Mouse (Mus musculus): Measurements from ENCODE around the gene Nedd9.
A peak's percentile ranks its signal among the peaks of the same experiment; 100 is the strongest.

Gene Nedd9

DNA sequence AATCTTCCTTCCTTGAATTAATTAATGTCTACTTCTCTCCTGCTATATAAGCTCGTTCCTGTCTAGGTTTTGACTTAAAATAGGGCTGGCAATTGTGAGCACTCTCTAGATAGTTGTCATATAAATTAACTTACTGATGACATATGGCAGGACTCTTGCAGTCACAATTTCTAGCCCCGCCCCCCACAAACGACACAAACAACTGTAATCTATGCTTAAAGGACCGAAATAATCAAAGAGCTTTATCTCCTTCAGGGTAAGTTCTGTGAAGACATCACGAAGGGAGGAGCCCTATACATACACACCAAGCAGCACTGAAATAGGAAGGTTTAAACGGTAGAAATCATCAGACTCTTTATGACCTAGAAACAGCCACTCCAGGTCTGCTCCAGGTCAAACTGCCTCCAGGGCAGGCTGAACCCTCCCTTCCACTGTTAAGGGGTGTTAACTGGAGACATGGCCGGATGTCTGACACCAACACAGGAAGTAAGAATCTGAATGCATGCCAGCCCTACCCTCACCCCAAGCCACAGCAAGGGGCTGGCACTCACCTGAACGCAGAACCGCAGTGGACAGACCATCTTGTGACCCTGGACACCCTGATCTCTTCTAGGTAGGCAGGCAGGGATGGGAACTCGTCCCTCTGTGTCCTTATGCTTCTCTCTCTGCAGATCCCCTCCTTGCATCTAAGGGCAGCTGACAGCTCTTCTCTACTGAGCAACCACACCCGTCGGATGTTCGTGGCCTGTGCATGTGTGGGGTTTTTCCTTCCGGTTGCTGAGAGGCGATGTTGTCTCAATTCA is at the start of gene Nedd9:
Gene Nedd9 (minus strand): TSS at position 757 of the 803 bp plus-strand sequence.
- DNase-seq: peak; percentile 78

DNA sequence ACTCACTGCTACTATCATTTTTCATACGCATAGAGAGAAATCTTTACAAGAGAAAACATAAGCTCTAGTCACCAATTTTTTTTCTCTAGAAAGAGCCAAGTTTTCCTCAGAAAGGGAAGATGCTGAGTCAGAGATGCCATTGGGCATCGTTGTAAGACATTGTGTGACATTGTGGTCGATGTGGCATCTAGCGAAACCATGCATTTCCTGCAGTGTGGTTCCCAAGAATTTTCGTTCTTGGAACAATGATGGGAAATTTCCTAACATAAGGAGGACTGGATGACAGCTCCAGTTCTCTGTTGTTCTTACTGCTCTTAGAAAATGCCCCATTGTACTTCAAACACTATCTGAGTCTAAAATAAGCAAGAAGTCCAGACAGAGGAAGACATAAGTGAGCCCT is 45.5 kb upstream of the Nedd9 start:
- DNase-seq: no peak

DNA sequence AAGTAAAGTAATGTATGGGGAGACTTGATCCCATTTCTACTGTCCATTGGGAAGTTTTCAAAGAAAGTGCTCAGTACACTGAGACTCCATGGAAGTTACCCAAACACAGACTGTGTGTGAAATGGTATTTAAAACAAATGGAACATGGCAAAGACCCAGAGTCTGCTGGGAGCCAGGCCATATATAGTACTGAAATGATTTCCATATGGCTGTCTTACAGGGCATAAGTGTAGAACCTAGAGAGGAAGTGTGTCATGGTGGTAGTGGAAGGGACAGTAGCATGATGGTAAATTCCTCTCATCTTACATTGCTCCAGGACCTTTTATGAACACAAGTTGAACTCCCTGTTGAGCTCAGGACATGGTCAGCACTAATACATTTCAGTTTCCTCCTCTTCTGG is 43.2 kb upstream of the Nedd9 start:
- DNase-seq: no peak

DNA sequence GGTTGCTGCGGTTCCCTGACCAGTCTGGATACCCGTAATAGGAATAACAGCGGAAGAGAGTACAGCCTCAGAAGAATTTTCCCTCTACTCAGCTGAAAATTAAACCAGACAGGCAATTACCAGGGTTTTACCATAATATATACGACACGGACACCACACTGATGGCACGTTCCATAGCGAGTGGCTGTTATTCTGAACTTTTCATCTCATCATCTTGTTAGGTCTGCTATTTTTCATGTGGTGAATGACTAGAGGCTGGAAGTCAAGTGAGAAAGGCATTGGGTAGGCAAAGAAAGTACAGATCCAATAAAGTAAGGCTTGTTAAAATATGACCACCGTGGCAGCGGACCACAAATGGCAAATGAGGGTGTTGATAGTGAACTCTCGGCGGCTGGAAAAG is 37.0 kb upstream of the Nedd9 start:
- no peak for DNase-seq

DNA sequence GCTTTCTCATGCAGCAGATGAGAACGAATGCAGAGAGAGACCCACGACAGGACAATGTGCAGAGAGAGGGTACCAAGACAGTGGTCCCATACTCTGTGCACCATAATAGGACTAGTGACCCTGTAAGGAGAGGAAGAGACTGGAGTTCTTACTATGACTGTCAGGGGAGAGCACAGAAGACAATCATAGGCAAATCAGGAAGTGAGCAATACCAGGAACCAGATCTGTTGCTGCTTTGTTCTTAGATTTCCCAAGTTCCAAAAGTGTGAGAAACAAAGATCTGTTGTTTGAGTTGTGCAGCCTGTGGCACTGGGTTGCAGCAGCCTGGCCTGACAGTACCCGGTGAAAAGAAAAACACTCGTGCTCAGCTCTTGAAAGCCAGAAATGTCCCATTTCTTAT is 34.1 kb upstream of the Nedd9 start:
- DNase-seq: no peak

DNA sequence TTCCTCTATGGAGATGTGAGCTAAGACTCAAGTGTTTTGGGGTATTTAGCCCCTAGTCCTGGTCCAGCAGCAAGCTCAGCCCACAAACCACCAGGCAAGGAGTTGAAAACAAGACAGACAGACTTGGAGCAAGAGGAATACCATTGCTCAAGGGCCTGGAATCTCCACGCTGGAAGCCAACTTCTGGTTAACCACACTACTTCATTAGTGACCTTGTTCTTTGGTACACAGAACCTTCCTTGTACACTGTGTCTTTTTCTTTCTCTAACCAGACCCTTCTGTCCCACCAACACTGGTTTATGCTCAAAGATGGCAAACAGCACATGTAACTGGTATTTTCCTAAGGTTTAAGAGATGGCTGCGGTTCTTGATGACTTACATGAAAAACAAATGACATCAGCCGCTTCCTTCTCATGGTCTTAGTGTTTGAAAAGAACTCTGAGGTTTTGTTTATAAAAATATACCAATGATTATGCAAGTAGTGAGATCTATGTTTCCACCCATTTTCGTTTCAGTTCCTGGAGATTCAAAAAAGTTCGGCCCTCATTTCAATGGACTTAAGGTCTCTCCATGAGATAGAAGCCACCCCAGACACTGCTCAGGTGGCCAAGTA is 33.5 kb upstream of the Nedd9 start:
- DNase-seq: no peak

DNA sequence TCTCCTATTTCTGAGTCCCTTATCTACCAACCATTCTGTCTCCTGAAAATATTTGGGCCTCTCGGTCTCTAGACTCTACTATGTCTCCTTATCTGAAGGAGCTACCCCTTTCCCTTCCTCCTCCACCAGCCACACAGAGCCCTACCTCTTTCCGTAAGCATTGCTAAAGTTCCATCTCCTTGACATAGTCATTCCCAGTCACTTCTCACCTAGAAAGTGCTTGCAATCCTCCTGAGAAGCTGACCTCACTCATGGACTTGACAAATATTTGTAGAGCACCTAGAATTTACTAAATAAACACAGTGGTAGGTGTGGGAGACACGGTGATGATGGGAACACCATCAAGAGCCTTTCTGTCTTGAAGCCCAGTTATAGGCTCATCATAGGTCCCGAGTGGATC is 32.6 kb upstream of the Nedd9 start:
- DNase-seq: no peak

DNA sequence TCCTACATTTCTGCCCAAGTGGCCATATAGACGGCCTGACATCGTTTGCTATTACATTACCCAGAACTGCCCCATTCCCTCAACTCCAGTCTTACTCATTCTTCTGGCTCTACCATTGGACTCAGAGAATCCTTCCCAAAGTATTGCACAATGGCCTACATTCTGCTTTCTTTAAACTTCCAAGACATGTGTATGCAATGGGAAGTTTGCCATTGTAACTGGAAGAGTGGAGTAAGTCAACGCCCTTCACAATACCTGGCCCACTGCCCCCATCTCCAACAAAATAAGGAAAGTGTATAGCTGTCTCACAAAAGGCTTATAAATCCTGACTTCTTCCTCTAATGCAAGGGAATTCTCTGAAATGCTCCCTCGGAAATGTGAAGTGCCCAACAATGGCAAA is 30.0 kb upstream of the Nedd9 start:
- no peak for DNase-seq

DNA sequence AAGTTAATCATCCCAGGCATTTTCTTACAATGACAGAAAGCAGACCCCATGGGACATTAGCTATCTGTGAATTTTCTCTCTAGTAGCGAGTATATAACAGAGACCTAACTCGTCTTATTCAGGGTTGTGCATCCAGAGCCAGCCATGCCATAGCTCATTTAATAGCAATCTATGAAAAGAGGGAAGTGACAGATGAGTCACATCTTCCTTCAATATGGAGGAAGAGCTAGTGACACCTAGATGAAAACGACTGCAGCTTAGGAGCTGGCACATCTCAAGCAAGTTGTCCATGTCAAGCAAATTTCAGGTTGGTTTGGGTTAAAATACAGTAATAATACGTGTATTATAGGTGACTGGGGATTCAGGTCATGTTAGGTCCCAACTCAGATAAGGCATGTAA is 28.6 kb upstream of the Nedd9 start:
- no peak for DNase-seq

DNA sequence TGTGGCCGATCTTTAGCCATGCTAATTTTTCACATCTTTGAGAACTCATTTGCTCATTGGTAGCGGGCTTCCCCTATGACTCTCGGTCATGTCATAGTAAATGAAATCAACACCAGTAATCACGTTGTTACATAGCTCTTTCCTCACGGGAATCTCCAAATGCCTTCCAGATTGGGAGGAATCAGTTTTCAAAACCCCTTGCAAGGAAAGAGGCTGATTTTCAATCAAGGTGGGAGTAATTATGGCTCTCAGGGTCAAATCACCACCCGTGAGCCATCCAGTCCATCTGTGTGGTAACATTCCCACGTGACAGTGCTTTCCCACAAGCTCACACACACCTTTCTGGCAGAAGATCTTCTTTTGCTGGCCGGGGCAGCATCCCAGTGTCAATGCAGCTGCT is 27.8 kb upstream of the Nedd9 start:
- no peak for DNase-seq

DNA sequence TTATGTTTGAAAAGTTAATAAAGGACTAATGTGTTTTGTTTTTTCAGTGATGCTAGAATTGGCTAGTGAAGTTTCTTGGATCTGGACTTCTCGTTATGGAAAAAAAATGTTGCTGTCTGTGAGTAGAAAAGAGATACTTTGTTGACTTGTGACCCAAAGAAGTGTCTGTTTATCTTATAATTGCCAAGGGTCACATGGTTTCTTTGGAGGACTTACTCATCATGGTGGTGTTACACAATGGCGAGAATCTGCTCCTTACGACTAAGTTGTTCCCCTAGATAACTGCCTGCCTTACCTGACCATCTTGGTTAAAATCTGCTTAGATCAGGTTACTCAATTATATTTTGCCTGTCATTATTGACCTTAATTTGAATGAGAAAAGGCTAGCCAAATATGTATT is 26.3 kb upstream of the Nedd9 start:
- DNase-seq: no peak

DNA sequence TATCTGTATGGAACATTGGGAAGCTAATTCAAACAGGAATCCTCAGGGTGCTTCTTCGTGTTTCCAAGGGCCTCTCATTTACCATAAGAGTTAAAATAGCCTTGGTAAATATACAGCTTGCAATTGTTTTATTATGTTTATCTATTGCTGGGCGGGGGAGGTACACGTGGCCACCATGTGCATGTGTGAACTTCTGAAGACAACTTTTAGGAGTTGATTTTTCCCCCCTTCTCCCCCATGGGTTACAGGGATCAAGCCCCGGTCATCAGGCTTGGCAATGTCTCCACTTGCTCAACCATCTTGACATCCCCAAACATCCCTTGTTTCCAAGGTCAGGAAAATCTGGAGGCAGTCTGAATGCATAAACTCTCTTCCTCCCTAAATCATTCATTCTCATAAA is 25.1 kb upstream of the Nedd9 start:
- no peak for DNase-seq

DNA sequence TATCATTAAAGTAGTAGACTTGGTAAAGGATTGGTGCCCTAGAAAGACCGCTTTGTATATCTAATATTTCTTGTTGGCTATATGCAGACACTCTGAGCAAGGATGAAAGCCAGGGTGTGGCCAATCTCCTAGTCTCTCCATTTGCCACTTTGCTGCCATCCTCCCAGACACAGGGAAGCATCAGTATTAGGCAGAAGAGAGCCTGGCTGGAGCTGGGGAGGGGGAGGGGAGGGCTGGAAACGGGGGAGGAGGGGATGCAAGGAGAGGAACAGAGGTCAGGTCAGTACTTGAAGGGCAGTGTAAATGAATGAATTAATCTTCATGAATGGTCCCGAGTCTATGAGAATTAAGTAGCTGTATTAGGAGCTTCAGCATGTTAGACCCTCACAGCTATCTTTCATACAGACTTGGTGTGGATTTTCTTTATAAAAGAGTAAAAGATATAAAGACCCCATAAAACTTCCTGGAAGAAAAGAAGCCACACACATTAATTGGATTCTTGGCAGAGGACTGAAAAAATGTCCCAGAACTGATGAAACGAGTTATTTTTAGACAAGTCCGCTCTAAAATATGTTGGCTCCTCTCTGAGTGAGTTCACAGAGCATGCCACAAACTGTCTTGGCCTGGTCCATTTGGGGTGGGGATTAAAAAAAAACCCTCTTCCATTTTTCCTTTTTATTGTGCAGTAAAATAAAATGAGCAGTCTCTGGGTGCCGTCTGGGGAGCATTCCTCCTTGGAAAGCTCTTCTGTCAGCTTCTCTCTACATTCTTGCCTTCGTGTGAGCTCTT is 23.7 kb upstream of the Nedd9 start:
- DNase-seq: no peak

DNA sequence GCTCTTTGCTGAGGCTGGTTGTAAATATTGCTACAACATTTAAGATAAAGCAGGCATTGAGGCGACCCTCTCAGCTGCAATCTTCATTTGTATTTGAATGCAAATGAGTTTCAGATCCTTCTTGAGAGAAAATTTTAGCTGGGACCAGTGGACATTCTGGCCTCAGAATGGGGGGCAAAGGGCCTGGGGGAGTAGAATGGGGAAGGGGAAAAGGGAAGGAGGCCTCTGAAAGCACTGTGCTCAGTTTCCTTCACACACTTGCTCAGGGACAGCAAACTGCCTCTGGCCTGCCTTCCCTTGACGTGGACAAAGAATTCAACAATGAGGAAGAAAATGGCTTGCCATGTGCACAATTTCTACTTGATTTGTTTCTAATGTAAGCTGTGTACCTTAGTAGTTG is 18.4 kb upstream of the Nedd9 start:
- DNase-seq: no peak

DNA sequence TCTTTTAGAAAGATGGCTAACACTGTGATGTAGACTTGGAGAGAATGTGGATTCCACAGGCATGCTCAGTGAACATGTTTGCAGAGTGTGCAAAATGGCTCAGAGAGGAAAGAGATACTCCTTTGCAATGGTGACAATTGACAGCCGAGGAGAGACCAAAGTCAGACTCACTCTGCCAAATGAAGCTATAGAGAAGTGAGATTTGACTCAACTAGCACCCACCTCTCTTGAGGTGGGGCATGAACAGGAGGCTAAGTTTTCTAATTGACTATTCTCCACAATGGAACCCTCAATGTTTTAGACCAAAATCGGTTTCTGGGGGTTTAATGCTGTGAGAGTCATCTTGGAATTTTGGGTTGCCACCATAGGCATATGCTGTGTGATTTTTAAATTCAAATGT is 17.8 kb upstream of the Nedd9 start:
- no peak for DNase-seq

DNA sequence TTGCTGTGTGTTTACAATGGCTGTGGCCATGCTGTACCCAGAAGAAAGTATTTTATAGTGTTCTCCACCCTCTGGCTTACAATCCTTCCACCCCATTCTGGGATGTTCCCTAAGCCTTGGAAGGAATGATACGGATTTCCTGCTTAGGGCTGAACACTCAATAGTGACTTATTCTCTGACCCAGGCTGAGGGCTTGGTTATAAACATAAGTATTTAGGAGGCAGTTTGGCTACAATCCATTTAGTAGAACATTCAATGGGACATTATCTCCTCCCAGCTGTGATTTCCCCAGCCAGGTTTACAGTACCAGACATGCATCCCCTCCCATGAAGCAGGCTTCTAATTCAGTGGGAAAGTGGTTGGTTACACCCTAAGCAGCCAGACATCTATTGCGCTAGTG is 17.3 kb upstream of the Nedd9 start:
- no peak for DNase-seq

DNA sequence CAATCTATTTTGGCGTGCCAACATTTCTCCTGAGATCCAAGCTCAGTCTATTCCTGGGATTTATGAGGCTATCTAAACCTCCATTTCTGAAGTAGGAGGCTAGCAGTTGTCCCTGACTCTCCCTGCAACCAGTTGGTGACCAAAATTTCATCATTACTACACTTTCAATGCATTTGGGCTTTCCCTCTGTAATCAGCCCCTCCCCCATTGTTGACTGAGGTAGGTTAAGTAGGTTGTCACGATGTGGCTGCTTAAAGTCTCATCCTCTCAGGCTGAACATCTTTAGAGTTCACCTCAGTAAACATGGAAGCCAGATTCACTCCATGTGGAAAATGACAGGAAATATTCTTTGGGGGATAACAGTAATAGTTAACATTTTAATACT is 15.7 kb upstream of the Nedd9 start:
- no peak for DNase-seq

DNA sequence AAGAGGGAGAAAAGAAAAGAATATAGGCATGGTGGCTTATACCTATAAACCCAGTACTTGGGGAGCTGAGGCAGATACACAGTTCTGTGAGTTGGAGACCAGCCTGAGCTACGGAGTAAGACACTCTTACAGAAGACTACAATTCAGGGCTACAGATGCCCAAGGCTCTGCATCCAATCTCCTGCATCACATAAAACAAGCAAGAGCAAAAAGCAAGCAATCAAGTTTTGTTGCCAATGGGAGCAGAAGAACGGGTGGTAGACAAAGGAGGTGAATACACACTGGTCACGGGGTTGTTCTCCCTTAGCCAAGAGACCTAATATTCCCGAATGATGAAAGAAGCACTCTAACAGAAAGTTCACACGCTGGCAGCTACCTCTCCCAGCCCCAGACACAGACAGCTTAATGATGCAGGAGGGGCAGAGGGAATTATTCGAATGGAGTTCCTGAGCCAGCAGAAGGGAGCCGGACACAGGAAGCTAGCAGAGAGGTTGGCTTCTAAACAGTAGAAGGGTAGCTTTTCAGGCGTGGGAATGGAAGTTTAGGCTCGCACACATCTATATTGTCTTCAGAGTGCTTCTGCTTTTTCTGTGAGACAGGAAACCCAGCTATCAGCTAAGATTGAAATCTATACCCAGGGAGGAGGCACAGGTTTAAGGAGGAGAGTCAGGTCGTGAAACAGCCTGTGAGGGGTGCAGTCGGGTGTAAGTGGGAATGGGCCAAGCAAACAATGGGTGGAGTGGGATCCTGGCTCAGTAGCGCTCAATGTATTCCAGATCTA is 15.2 kb upstream of the Nedd9 start:
- DNase-seq: no peak

DNA sequence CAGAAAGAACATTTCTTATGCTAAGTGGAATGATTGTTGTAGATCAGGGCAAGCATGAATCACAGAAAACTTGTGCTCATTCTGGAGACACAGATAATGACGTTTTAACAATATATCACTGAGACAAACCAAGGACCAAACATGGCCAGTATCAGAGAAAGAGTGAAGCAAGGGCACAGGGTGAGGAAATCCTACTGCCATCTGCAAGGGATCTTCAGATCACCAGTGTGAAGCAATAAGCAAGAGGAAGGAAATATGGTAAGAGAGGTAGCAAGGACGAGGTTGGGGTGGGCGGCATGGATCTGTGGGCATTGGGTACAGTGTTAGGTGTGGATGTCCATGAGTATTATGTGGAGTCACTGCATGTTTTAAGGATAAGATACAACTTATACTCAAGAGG is 13.6 kb upstream of the Nedd9 start:
- DNase-seq: no peak

DNA sequence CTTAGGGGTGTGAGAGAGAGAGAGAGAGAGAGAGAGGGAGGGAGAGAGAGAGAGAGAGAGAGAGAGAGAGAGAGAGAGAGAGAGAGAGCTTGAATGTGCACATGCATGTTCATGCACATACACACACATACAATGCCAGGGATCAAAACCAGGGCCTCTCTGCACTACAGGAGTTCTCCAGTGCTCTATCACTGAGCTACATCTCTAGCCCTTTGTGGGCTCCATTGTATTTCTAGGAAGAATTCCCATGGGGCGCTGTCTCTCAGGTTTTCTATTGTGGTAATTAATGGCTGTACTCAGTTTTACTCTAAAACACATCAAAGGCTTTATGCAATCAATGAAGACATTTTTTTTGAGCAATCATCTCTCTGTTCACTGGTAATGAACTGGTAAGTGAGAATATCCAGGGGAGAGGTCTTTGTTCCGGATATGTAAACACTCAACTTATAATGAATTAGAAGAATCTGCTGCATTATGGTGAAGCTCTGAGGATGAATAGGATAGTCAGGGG is 11.5 kb upstream of the Nedd9 start:
- no peak for DNase-seq

DNA sequence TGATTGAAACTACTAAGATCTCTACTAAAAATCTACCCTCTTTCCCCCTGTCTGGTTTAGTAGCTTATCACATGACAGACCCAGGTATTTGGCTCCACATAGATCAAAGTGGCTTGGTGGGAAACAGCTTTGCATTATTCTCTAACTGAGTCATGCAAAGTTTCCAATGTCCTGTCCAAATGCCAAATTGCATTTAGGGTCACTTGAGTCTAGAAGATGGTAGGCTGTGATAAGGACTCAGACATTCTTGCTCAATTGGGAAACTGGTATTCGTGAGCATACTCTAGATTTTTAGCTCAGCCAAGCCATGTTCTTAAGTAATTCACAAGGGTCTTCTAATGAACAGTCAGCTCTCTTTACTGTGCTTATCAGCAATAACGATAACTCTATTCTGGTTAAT is 7.5 kb upstream of the Nedd9 start:
- no peak for DNase-seq

DNA sequence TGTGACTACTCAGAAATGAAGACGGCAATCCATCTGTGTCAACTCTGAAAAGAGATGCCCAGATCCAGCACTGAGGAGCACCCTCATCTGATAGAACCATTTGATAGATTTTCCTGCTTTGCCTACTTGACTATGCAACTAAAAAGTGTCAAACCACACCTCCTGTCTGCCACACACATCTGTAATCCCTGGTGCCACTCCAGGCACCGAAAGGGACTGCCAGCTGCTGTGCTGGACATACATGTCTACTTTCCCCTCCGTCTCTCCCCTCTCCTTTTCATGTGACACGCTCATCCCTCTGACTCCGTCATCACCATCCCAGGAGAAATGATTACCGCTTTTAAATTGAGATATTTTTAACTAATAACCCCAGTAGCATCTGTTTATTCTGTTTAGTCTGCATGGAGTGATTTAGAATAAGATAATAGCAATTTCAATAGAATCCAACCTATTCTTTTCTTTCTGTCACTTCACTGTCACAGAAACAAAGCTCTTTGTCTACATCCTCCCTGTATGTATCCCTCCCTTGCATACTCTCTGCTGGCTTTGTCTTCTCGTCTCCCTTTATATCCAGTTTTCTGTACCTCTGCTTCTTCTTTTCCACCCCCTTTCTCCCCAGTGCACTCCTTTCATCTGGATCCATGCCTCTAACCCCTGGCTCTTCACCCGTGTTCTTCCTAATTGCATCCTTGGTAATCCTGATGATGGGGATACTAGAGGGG is 5.0 kb upstream of the Nedd9 start:
- no peak for DNase-seq

Measured in thymus, postnatal 4 days (tissue).